Mouse (Mus musculus) ES-CJ7 (cell line): ENCODE measurements around the gene H2-Eb1.

Experiments
- DNase-seq: peaks from one replicate; pipeline ENCODE4 v3.0.0; 2011; ENCODE audit warnings: low read depth, low spot score

Gene H2-Eb1

GRCm38 (mm10) chr17:34314286-34314685 is 8.6 kb downstream of the H2-Eb1 start:
- no peak for DNase-seq

- DNase-seq, result no peak
These were observed 9.8 kb downstream of the H2-Eb1 start for GRCm38 (mm10) chr17:34315512-34315911.

GRCm38 (mm10) chr17:34316697-34317096 is 11.0 kb downstream of the H2-Eb1 start:
- DNase-seq, result no peak

GRCm38 (mm10) chr17:34317275-34317674 is 11.6 kb downstream of the H2-Eb1 start:
- DNase-seq, result no peak

GRCm38 (mm10) chr17:34325436-34325835 is 19.8 kb downstream of the H2-Eb1 start, which contains the start of gene H2-Eb2:
Gene H2-Eb2 (plus strand): TSS chr17:34325665.
- DNase-seq, result no peak

- no peak for DNase-seq
These were observed 20.7 kb downstream of the H2-Eb1 start for GRCm38 (mm10) chr17:34326373-34326772.

GRCm38 (mm10) chr17:34329807-34330206 is 24.1 kb downstream of the H2-Eb1 start:
- DNase-seq, result no peak

- no peak for DNase-seq
These were observed 25.5 kb downstream of the H2-Eb1 start for GRCm38 (mm10) chr17:34331200-34331599.

- DNase-seq, result peak; percentile 67
These were observed 35.1 kb downstream of the H2-Eb1 start for GRCm38 (mm10) chr17:34340619-34341402.

- no peak for DNase-seq
These were observed 39.2 kb downstream of the H2-Eb1 start for GRCm38 (mm10) chr17:34344882-34345281.

GRCm38 (mm10) chr17:34345486-34345885 is 39.8 kb downstream of the H2-Eb1 start:
- no peak for DNase-seq

GRCm38 (mm10) chr17:34346041-34346440 is 40.4 kb downstream of the H2-Eb1 start:
- no peak for DNase-seq

GRCm38 (mm10) chr17:34347606-34348308 is 42.1 kb downstream of the H2-Eb1 start:
- no peak for DNase-seq

- peak; percentile 80 for DNase-seq
These were observed 43.8 kb downstream of the H2-Eb1 start for GRCm38 (mm10) chr17:34349429-34349828.

GRCm38 (mm10) chr17:34354539-34354938 is 48.9 kb downstream of the H2-Eb1 start, which contains the start of gene Btnl2:
Gene Btnl2 (plus strand): TSS chr17:34354822.
- no peak for DNase-seq

GRCm38 (mm10) chr17:34354940-34355339 is 49.3 kb downstream of the H2-Eb1 start:
- DNase-seq, result no peak

GRCm38 (mm10) chr17:34362954-34363546 is 57.4 kb downstream of the H2-Eb1 start:
- DNase-seq, result no peak

GRCm38 (mm10) chr17:34363676-34364310 is 58.1 kb downstream of the H2-Eb1 start:
- DNase-seq, result no peak

GRCm38 (mm10) chr17:34365031-34365430 is 59.4 kb downstream of the H2-Eb1 start:
- no peak for DNase-seq
